Mouse (Mus musculus): ENCODE results near the gene Slc6a16.

- no peak for TF ChIP-seq CTCF (IDR thresholded peaks at IDR 0.05; ENCODE audit: borderline replicate concordance, insufficient read depth, low read length)
- no peak for TF ChIP-seq POLR2A (IDR thresholded peaks at IDR 0.05; ENCODE audit: low read depth, low read length)
Measured at GRCm38 (mm10) chr7:45226421-45226820, 14.5 kb upstream of the Slc6a16 start.
